Mouse (Mus musculus): ENCODE data around the gene Bmt2. TPM values are rescaled to one million over a fixed set of nuclear protein-coding genes. Genes with fewer than 3 reads are reported as not detected.

Bmt2 gene
- polyA plus RNA-seq, 1 experiment from 2014 or later, result 23.0 TPM

GRCm38 (mm10) chr6:13586154-13586553, 91.6 kb downstream of the Bmt2 start:
- no peak for ATAC-seq (ENCODE audit: insufficient read depth)
- H3K4me3 ChIP-seq (ENCODE audit: low read depth, low read length), result no peak overlapping the region
- no peak for TF ChIP-seq CTCF (IDR thresholded peaks at IDR 0.05; ENCODE audit: low read depth)

GRCm38 (mm10) chr6:13584788-13585187, 93.0 kb downstream of the Bmt2 start:
- no peaks in the 10 kb centered on the region for H3K4me1 ChIP-seq (ENCODE audit: insufficient read depth)
- no peak for TF ChIP-seq CTCF (IDR thresholded peaks at IDR 0.05; ENCODE audit: low read depth)
- H3K4me3 ChIP-seq (ENCODE audit: low read depth, low read length), result no peak overlapping the region
- no peak overlapping the region for H3K4me2 ChIP-seq
- ATAC-seq (ENCODE audit: insufficient read depth), result no peak
- no peak overlapping the region for H3K9ac ChIP-seq
- peaks cover 23% of the 10 kb centered on the region for H3K36me3 ChIP-seq (ENCODE audit: insufficient read depth)
- DNase-seq, result no peak
- WGBS, result 91% methylated on average over 6 of the region's 6 CpGs
- no peak overlapping the region for H3K27ac ChIP-seq (ENCODE audit: low read depth)
- H3K9me3 ChIP-seq (ENCODE audit: low read depth, low read length), result no peaks in the 10 kb centered on the region
- no peaks in the 10 kb centered on the region for H3K27me3 ChIP-seq (ENCODE audit: insufficient read depth, low read length)

More at GRCm38 (mm10) chr6:13586154-13586553, 91.6 kb downstream of the Bmt2 start:
- Histone ChIP-seq H3K27ac (ENCODE audit: low read depth) (no peak overlapping the region), H3K9me3 (ENCODE audit: low read depth, low read length) (no peaks in the 10 kb centered on the region), H3K36me3 (ENCODE audit: insufficient read depth) (peaks cover 29% of the 10 kb centered on the region), H3K9ac (no peak overlapping the region), H3K27me3 (ENCODE audit: insufficient read depth, low read length) (no peaks in the 10 kb centered on the region), H3K4me2 (no peak overlapping the region), H3K4me1 (ENCODE audit: insufficient read depth) (no peaks in the 10 kb centered on the region)
- no peak for DNase-seq
- WGBS, result 68% methylated on average over 8 of the region's 8 CpGs

- WGBS, result 93% methylated on average over 1 of the region's 1 CpGs
Observed at GRCm38 (mm10) chr6:13582075-13582474, 95.7 kb downstream of the Bmt2 start.

More at GRCm38 (mm10) chr6:13582075-13582474, 95.7 kb downstream of the Bmt2 start:
- Histone ChIP-seq H3K4me3 (ENCODE audit: low read depth, low read length) (no peak overlapping the region), H3K4me1 (ENCODE audit: insufficient read depth) (no peaks in the 10 kb centered on the region), H3K27ac (ENCODE audit: low read depth) (no peak overlapping the region), H3K36me3 (ENCODE audit: insufficient read depth) (peaks cover 22% of the 10 kb centered on the region; the same call in 1 of the 2 replicates), H3K27me3 (ENCODE audit: insufficient read depth, low read length) (no peaks in the 10 kb centered on the region), H3K9ac (no peak overlapping the region), H3K4me2 (no peak overlapping the region), H3K9me3 (ENCODE audit: low read depth, low read length) (no peaks in the 10 kb centered on the region)
- TF ChIP-seq CTCF (IDR thresholded peaks at IDR 0.05; ENCODE audit: low read depth), result no peak
- ATAC-seq (ENCODE audit: insufficient read depth) (no peak), DNase-seq (no peak)

Other genes with a start within 250 kb of the Bmt2 start
- gene Tmem168, start 69.9 kb downstream of the Bmt2 start, polyA plus RNA-seq (2014; fragmentation: Nextera tagmentation; extraction: Ambion mirVana), result 46.7 and 49.7 TPM in 2 replicates
- 5.0 and 5.6 TPM in 2 replicates for gene Gpr85, start 162.0 kb upstream of the Bmt2 start, polyA plus RNA-seq (2014; fragmentation: Nextera tagmentation; extraction: Ambion mirVana)
- 85.2 and 90.8 TPM in 2 replicates for gene 2610001J05Rik, start 193.6 kb upstream of the Bmt2 start, polyA plus RNA-seq (2014; fragmentation: Nextera tagmentation; extraction: Ambion mirVana)

Data from lung, embryonic 14.5 days (tissue).